Mouse (Mus musculus): ENCODE measurements around the gene Lipe. TPM values are rescaled to one million over a fixed set of nuclear protein-coding genes. Genes with fewer than 3 reads are reported as not detected.

Lipe gene
- polyA plus RNA-seq, 1 experiment = 9.1 TPM

GRCm38 (mm10) chr7:25388916-25389315 lies 9.6 kb downstream of the Lipe start:
- TF ChIP-seq FLI1 (IDR thresholded peaks at IDR 0.05; ENCODE audit: low read length) = no peak
- no peak for TF ChIP-seq GATA1 (IDR thresholded peaks at IDR 0.05; ENCODE audit: borderline replicate concordance, low read length)
- Histone ChIP-seq H3K27me3 (replicated peaks) (peaks cover 6% of the 10 kb centered on the region), H3K9me3 (no peaks in the 10 kb centered on the region), H3K4me3 (replicated peaks) (no peak overlapping the region), H3K36me3 (replicated peaks; ENCODE audit: low read length) (peaks cover 62% of the 10 kb centered on the region), H3K4me1 (peaks cover 78% of the 10 kb centered on the region)

- Histone ChIP-seq H3K4me3 (replicated peaks) (no peak overlapping the region), H3K27me3 (replicated peaks) (peaks cover 11% of the 10 kb centered on the region), H3K4me1 (peaks cover 77% of the 10 kb centered on the region), H3K36me3 (replicated peaks; ENCODE audit: low read length) (peaks cover 72% of the 10 kb centered on the region), H3K9me3 (no peaks in the 10 kb centered on the region)
- TF ChIP-seq FLI1 (IDR thresholded peaks at IDR 0.05; ENCODE audit: low read length) = no peak
These were observed 10.6 kb downstream of the Lipe start for GRCm38 (mm10) chr7:25387811-25388440.

GRCm38 (mm10) chr7:25385850-25386555 lies 12.5 kb downstream of the Lipe start:
- Histone ChIP-seq H3K9me3 (no peaks in the 10 kb centered on the region), H3K4me1 (peaks cover 64% of the 10 kb centered on the region), H3K36me3 (replicated peaks; ENCODE audit: low read length) (peaks cover 83% of the 10 kb centered on the region), H3K4me3 (replicated peaks) (peak overlapping the region; percentile 63), H3K27me3 (replicated peaks) (peaks cover 11% of the 10 kb centered on the region)
- TF ChIP-seq FLI1 (IDR thresholded peaks at IDR 0.05; ENCODE audit: low read length) = no peak
- TF ChIP-seq GATA1 (IDR thresholded peaks at IDR 0.05; ENCODE audit: borderline replicate concordance, low read length) = no peak

DNA sequence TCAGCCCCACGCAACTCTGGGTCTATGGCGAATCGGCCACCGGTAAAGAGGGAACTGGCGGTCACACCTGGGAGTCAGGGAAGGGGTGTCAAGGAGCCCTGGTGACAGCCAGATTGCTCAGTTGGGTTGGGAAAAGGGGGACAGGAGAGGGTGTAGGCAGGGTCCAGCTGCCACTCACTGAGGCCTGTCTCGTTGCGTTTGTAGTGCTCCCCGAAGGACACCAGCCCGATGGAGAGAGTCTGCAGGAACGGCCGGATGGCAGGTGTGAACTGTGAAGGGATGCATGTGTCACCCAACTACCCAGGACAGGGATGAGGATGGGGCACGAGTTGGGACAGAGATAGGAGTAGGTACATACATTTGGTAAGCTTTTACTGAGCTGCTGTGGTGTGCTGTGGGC lies 13.3 kb downstream of the Lipe start:
- Histone ChIP-seq H3K27me3 (replicated peaks) (peaks cover 11% of the 10 kb centered on the region), H3K36me3 (replicated peaks; ENCODE audit: low read length) (peaks cover 86% of the 10 kb centered on the region), H3K4me1 (peaks cover 64% of the 10 kb centered on the region), H3K9me3 (no peaks in the 10 kb centered on the region), H3K4me3 (replicated peaks) (peak overlapping the region; percentile 5)
- TF ChIP-seq GATA1 (IDR thresholded peaks at IDR 0.05; ENCODE audit: borderline replicate concordance, low read length) = no peak

GRCm38 (mm10) chr7:25384818-25385217 lies 13.7 kb downstream of the Lipe start:
- peaks cover 85% of the 10 kb centered on the region for H3K36me3 ChIP-seq (replicated peaks; ENCODE audit: low read length)
- peak overlapping the region; percentile 35 for H3K4me3 ChIP-seq (replicated peaks)
- H3K9me3 ChIP-seq = no peaks in the 10 kb centered on the region
- H3K27me3 ChIP-seq (replicated peaks) = peaks cover 11% of the 10 kb centered on the region
- no peak for TF ChIP-seq GATA1 (IDR thresholded peaks at IDR 0.05; ENCODE audit: borderline replicate concordance, low read length)
- TF ChIP-seq FLI1 (IDR thresholded peaks at IDR 0.05; ENCODE audit: low read length) = no peak
- H3K4me1 ChIP-seq = peaks cover 64% of the 10 kb centered on the region

GRCm38 (mm10) chr7:25384318-25384717 lies 14.2 kb downstream of the Lipe start:
- TF ChIP-seq GATA1 (IDR thresholded peaks at IDR 0.05; ENCODE audit: borderline replicate concordance, low read length) (no peak), FLI1 (IDR thresholded peaks at IDR 0.05; ENCODE audit: low read length) (no peak)
- H3K36me3 ChIP-seq (replicated peaks; ENCODE audit: low read length) = peaks cover 85% of the 10 kb centered on the region

DNA sequence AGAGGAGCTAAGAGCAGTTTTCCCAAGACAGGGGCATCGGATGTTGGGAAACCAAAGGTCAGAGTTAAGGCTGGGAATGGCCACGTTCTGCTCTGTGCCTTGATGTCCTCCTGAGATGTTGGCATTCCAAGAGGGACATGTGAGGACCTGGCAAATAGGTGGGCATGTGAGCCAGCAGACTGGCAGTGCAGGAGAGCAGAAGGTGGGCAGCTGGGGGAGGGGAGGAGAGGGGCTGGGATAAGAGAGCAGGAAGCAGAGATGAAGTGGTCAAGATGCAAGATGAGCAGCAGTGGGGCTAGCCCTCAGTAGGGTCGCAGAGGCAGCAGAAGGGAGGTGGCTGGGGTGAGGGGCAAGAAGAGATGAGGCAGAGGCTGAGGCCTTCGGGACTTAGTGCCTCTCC lies 14.6 kb downstream of the Lipe start:
- no peak for TF ChIP-seq FLI1 (IDR thresholded peaks at IDR 0.05; ENCODE audit: low read length)
- Histone ChIP-seq H3K9me3 (no peaks in the 10 kb centered on the region), H3K36me3 (replicated peaks; ENCODE audit: low read length) (peaks cover 81% of the 10 kb centered on the region), H3K27me3 (replicated peaks) (peaks cover 11% of the 10 kb centered on the region), H3K4me3 (replicated peaks) (no peak overlapping the region), H3K4me1 (peaks cover 64% of the 10 kb centered on the region)

More at GRCm38 (mm10) chr7:25384318-25384717, 14.2 kb downstream of the Lipe start:
- Histone ChIP-seq H3K4me3 (replicated peaks) (no peak overlapping the region), H3K9me3 (no peaks in the 10 kb centered on the region), H3K4me1 (peaks cover 65% of the 10 kb centered on the region), H3K27me3 (replicated peaks) (peaks cover 11% of the 10 kb centered on the region)

- Histone ChIP-seq H3K36me3 (replicated peaks; ENCODE audit: low read length) (peaks cover 76% of the 10 kb centered on the region), H3K4me1 (peaks cover 64% of the 10 kb centered on the region), H3K27me3 (replicated peaks) (peaks cover 11% of the 10 kb centered on the region), H3K9me3 (no peaks in the 10 kb centered on the region), H3K4me3 (replicated peaks) (no peak overlapping the region)
- no peak for TF ChIP-seq FLI1 (IDR thresholded peaks at IDR 0.05; ENCODE audit: low read length)
- TF ChIP-seq GATA1 (IDR thresholded peaks at IDR 0.05; ENCODE audit: borderline replicate concordance, low read length) = no peak
These were observed 15.1 kb downstream of the Lipe start for GRCm38 (mm10) chr7:25383385-25383784.

GRCm38 (mm10) chr7:25382541-25382940 lies 16.0 kb downstream of the Lipe start:
- peaks cover 58% of the 10 kb centered on the region for H3K4me1 ChIP-seq
- peaks cover 68% of the 10 kb centered on the region for H3K36me3 ChIP-seq (replicated peaks; ENCODE audit: low read length)
- no peak overlapping the region for H3K4me3 ChIP-seq (replicated peaks)
- TF ChIP-seq FLI1 (IDR thresholded peaks at IDR 0.05; ENCODE audit: low read length) (no peak), GATA1 (IDR thresholded peaks at IDR 0.05; ENCODE audit: borderline replicate concordance, low read length) (no peak)
- no peaks in the 10 kb centered on the region for H3K9me3 ChIP-seq
- peaks cover 11% of the 10 kb centered on the region for H3K27me3 ChIP-seq (replicated peaks)

GRCm38 (mm10) chr7:25381284-25381680 lies 17.2 kb downstream of the Lipe start:
- Histone ChIP-seq H3K27me3 (replicated peaks) (peaks cover 22% of the 10 kb centered on the region), H3K36me3 (replicated peaks; ENCODE audit: low read length) (peaks cover 58% of the 10 kb centered on the region), H3K9me3 (no peaks in the 10 kb centered on the region), H3K4me3 (replicated peaks) (no peak overlapping the region), H3K4me1 (peaks cover 63% of the 10 kb centered on the region)
- TF ChIP-seq GATA1 (IDR thresholded peaks at IDR 0.05; ENCODE audit: borderline replicate concordance, low read length) = no peak
- TF ChIP-seq FLI1 (IDR thresholded peaks at IDR 0.05; ENCODE audit: low read length) = no peak

Measured in megakaryocyte, embryonic 14.5 days (primary cell).